Mouse (Mus musculus) neural tube, embryonic 14.5 days (tissue): ENCODE data around the gene Ankrd2. TPM values are rescaled to one million over a fixed set of nuclear protein-coding genes. Genes with fewer than 3 reads are reported as not detected.

Experiments used
- ATAC-seq: fragments of 200-750 bp; cut with Nextera tagmentation; 2 replicates; pipeline ENCODE4 v1.8.0; 2017; ENCODE audit warnings: low read depth, mild to moderate bottlenecking, moderate TSS enrichment, moderate library complexity
- H3K27ac ChIP-seq: fragments of 300-500 bp; sonication (generic); 2 replicates; pipeline ENCODE4 v1.5.1; 2014; ENCODE audit warnings: low read depth, mild to moderate bottlenecking, control low read depth, low read length, moderate library complexity, mixed read lengths
- H3K27me3 ChIP-seq: fragments of 300-500 bp; sonication (generic); 2 replicates; pipeline ENCODE4 v1.6.1; 2014; ENCODE audit warnings: low read length; ENCODE audit not compliant: control insufficient read depth, insufficient read depth
- H3K36me3 ChIP-seq: fragments of 300-500 bp; sonication (generic); 2 replicates; pipeline ENCODE4 v1.6.1; 2014; ENCODE audit warnings: low read length, mixed read lengths; ENCODE audit not compliant: control insufficient read depth, insufficient read depth
- H3K4me1 ChIP-seq: fragments of 300-500 bp; sonication (generic); 2 replicates; pipeline ENCODE4 v1.6.1; 2014; ENCODE audit warnings: low read length; ENCODE audit not compliant: control insufficient read depth, insufficient read depth
- H3K4me2 ChIP-seq: fragments of 300-500 bp; sonication (generic); 2 replicates; pipeline ENCODE4 v1.6.1; 2014; ENCODE audit warnings: mild to moderate bottlenecking, low read depth, low read length, control low read depth
- H3K4me3 ChIP-seq: fragments of 300-500 bp; sonication (generic); 2 replicates; pipeline ENCODE4 v1.5.1; 2014; ENCODE audit warnings: low read depth, low read length, control low read depth, mixed read lengths
- H3K9ac ChIP-seq: fragments of 300-500 bp; sonication (generic); replicated peaks from 2 replicates; pipeline ENCODE4 v1.6.1; 2014; ENCODE audit warnings: low read depth, mild to moderate bottlenecking, control low read depth, low read length, mixed read lengths
- H3K9me3 ChIP-seq: fragments of 300-500 bp; sonication (generic); 2 replicates; pipeline ENCODE4 v1.6.1; 2016; ENCODE audit warnings: low read length; ENCODE audit not compliant: control insufficient read depth
- WGBS: fragments of 180-500 bp; shearing (Covaris S2); extraction: QIAGEN DNeasy Blood & Tissue Kit; methylation state at CpG from one replicate; pipeline ENCODE4 v1.1.7; 2014; 5-methylcytosine and 5-hydroxymethylcytosine counted together
- polyA plus RNA-seq: library from polyadenylated mRNA; unstranded; fragments of >200 nt; fragmentation: Nextera tagmentation; extraction: Ambion mirVana; gene quantifications from 2 replicates; pipeline ENCODE4 v1.2.1, GENCODE M21; 2014

Gene Ankrd2
- polyA plus RNA-seq, 1 experiment from 2014 or later, result 0.80 TPM

GRCm38 (mm10) chr19:42010436-42010835 lies 25.4 kb upstream of the Ankrd2 start:
- Histone ChIP-seq H3K27ac (no peak overlapping the region), H3K4me2 (no peak overlapping the region), H3K9ac (no peak overlapping the region), H3K27me3 (no peaks in the 10 kb centered on the region), H3K4me3 (no peak overlapping the region), H3K4me1 (no peaks in the 10 kb centered on the region), H3K36me3 (no peaks in the 10 kb centered on the region), H3K9me3 (no peaks in the 10 kb centered on the region)
- 59% methylated on average over 4 of the region's 4 CpGs for WGBS
- no peak for ATAC-seq

GRCm38 (mm10) chr19:42011123-42011522 lies 24.7 kb upstream of the Ankrd2 start:
- no peak overlapping the region for H3K4me3 ChIP-seq
- H3K4me2 ChIP-seq, result no peak overlapping the region
- H3K27ac ChIP-seq, result no peak overlapping the region
- no peaks in the 10 kb centered on the region for H3K9me3 ChIP-seq
- no peaks in the 10 kb centered on the region for H3K27me3 ChIP-seq
- no peaks in the 10 kb centered on the region for H3K4me1 ChIP-seq
- H3K9ac ChIP-seq, result no peak overlapping the region
- ATAC-seq, result no peak
- WGBS, result 83% methylated on average over 7 of the region's 7 CpGs
- H3K36me3 ChIP-seq, result no peaks in the 10 kb centered on the region

- ATAC-seq, result no peak
- Histone ChIP-seq H3K4me3 (no peak overlapping the region), H3K27ac (no peak overlapping the region), H3K9ac (no peak overlapping the region), H3K27me3 (no peaks in the 10 kb centered on the region), H3K9me3 (no peaks in the 10 kb centered on the region), H3K4me2 (no peak overlapping the region), H3K36me3 (no peaks in the 10 kb centered on the region), H3K4me1 (0 out of 2 replicates have a peak, but pooled peaks cover 2% of the 10 kb centered on the region)
- 89% methylated on average over 3 of the region's 3 CpGs for WGBS
These were observed 21.5 kb upstream of the Ankrd2 start for GRCm38 (mm10) chr19:42014231-42014825.

- Histone ChIP-seq H3K4me2 (no peak overlapping the region), H3K36me3 (no peaks in the 10 kb centered on the region), H3K4me3 (no peak overlapping the region), H3K27me3 (no peaks in the 10 kb centered on the region), H3K9me3 (no peaks in the 10 kb centered on the region), H3K27ac (no peak overlapping the region), H3K4me1 (0 out of 2 replicates have a peak, but pooled peaks cover 2% of the 10 kb centered on the region), H3K9ac (no peak overlapping the region)
- 89% methylated on average over 6 of the region's 6 CpGs for WGBS
- no peak for ATAC-seq
These were observed 20.8 kb upstream of the Ankrd2 start for GRCm38 (mm10) chr19:42015001-42015400.

GRCm38 (mm10) chr19:42016251-42016650 lies 19.5 kb upstream of the Ankrd2 start:
- H3K27me3 ChIP-seq, result no peaks in the 10 kb centered on the region
- 0 out of 2 replicates have a peak, but pooled peaks cover 2% of the 10 kb centered on the region for H3K4me1 ChIP-seq
- H3K9ac ChIP-seq, result no peak overlapping the region
- WGBS, result 65% methylated on average over 4 of the region's 4 CpGs
- no peak overlapping the region for H3K27ac ChIP-seq
- no peak for ATAC-seq
- no peak overlapping the region for H3K4me3 ChIP-seq
- H3K9me3 ChIP-seq, result no peaks in the 10 kb centered on the region
- no peak overlapping the region for H3K4me2 ChIP-seq
- no peaks in the 10 kb centered on the region for H3K36me3 ChIP-seq

- H3K36me3 ChIP-seq, result no peaks in the 10 kb centered on the region
- no peak overlapping the region for H3K9ac ChIP-seq
- WGBS, result 65% methylated on average over 5 of the region's 5 CpGs
- no peak overlapping the region for H3K27ac ChIP-seq
- H3K4me1 ChIP-seq, result 0 out of 2 replicates have a peak, but pooled peaks cover 2% of the 10 kb centered on the region
- H3K9me3 ChIP-seq, result no peaks in the 10 kb centered on the region
- H3K4me3 ChIP-seq, result no peak overlapping the region
- no peaks in the 10 kb centered on the region for H3K27me3 ChIP-seq
- no peak for ATAC-seq
- no peak overlapping the region for H3K4me2 ChIP-seq
These were observed 19.0 kb upstream of the Ankrd2 start for GRCm38 (mm10) chr19:42016840-42017239.

- Histone ChIP-seq H3K36me3 (no peaks in the 10 kb centered on the region), H3K27me3 (no peaks in the 10 kb centered on the region), H3K9ac (no peak overlapping the region), H3K4me2 (no peak overlapping the region), H3K9me3 (no peaks in the 10 kb centered on the region), H3K4me1 (0 out of 2 replicates have a peak, but pooled peaks cover 2% of the 10 kb centered on the region), H3K27ac (no peak overlapping the region), H3K4me3 (no peak overlapping the region)
- WGBS, result 73% methylated on average over 8 of the region's 8 CpGs
- ATAC-seq, result no peak
These were observed 18.2 kb upstream of the Ankrd2 start for GRCm38 (mm10) chr19:42017399-42018247.

GRCm38 (mm10) chr19:42019011-42019522 lies 16.7 kb upstream of the Ankrd2 start:
- Histone ChIP-seq H3K27me3 (no peaks in the 10 kb centered on the region), H3K4me1 (0 out of 2 replicates have a peak, but pooled peaks cover 2% of the 10 kb centered on the region), H3K27ac (no peak overlapping the region), H3K9me3 (no peaks in the 10 kb centered on the region), H3K4me3 (no peak overlapping the region), H3K9ac (no peak overlapping the region), H3K4me2 (no peak overlapping the region), H3K36me3 (no peaks in the 10 kb centered on the region)
- no peak for ATAC-seq
- WGBS, result 62% methylated on average over 4 of the region's 4 CpGs
